Mouse (Mus musculus) kidney, embryonic 14.5 days (tissue): ENCODE measurements around the gene Dnah7b. TPM values are rescaled to one million over a fixed set of nuclear protein-coding genes. Genes with fewer than 3 reads are reported as not detected.
"Not testable (repeated sequence)": the region's sequence is repeated elsewhere in the genome, so short reads cannot be mapped to it uniquely, and the experiment has no call there.

Source experiments
- ATAC-seq: fragments of 200-750 bp; cut with Nextera tagmentation; 2 replicates; pipeline ENCODE4 v1.8.0; 2017; ENCODE audit warnings: moderate number of reproducible peaks, mild to moderate bottlenecking, moderate TSS enrichment, moderate library complexity; ENCODE audit not compliant: low FRiP score, low TSS enrichment
- H3K27ac ChIP-seq: fragments of 300-500 bp; sonication (generic); 2 replicates; pipeline ENCODE4 v1.5.1; 2014; ENCODE audit warnings: low read depth, mild to moderate bottlenecking, low read length, moderate library complexity, mixed read lengths
- H3K27me3 ChIP-seq: fragments of 300-500 bp; sonication (generic); 2 replicates; pipeline ENCODE4 v1.6.1; 2014; ENCODE audit warnings: mild to moderate bottlenecking, low read length; ENCODE audit not compliant: control insufficient read depth, insufficient read depth
- H3K36me3 ChIP-seq: fragments of 300-500 bp; sonication (generic); 2 replicates; pipeline ENCODE4 v1.6.1; 2014; ENCODE audit warnings: low read length, mixed read lengths; ENCODE audit not compliant: control insufficient read depth, insufficient read depth
- H3K4me1 ChIP-seq: fragments of 300-500 bp; sonication (generic); 2 replicates; pipeline ENCODE4 v1.6.1; 2014; ENCODE audit warnings: low read length, mixed read lengths; ENCODE audit not compliant: control insufficient read depth, insufficient read depth
- H3K4me2 ChIP-seq: fragments of 300-500 bp; sonication (generic); replicated peaks from 2 replicates; pipeline ENCODE4 v1.6.1; 2014; ENCODE audit warnings: low read depth, mild to moderate bottlenecking, low read length
- H3K4me3 ChIP-seq: fragments of 300-500 bp; sonication (generic); 2 replicates; pipeline ENCODE4 v1.5.1; 2014; ENCODE audit warnings: mild to moderate bottlenecking, low read length
- H3K9ac ChIP-seq: fragments of 300-500 bp; sonication (generic); 2 replicates; pipeline ENCODE4 v1.6.1; 2014; ENCODE audit warnings: low read depth, mild to moderate bottlenecking, low read length, moderate library complexity
- H3K9me3 ChIP-seq: fragments of 300-500 bp; sonication (generic); 2 replicates; pipeline ENCODE4 v1.6.1; 2016; ENCODE audit warnings: low read length; ENCODE audit not compliant: control insufficient read depth
- WGBS: fragments of 180-500 bp; shearing (Covaris S2); extraction: QIAGEN DNeasy Blood & Tissue Kit; methylation state at CpG from one replicate; pipeline ENCODE4 v1.1.7; 2014; 5-methylcytosine and 5-hydroxymethylcytosine counted together
- polyA plus RNA-seq: library from polyadenylated mRNA; unstranded; fragments of >200 nt; fragmentation: Nextera tagmentation; extraction: Ambion mirVana; gene quantifications from 2 replicates; pipeline ENCODE4 v1.2.1, GENCODE M21; 2014

The Dnah7b gene
- polyA plus RNA-seq, 1 experiment from 2014 or later = 3.5 TPM

GRCm38 (mm10) chr1:46414798-46415197, 348.7 kb downstream of the Dnah7b start:
- not testable (repeated sequence) for H3K36me3 ChIP-seq, H3K9me3 ChIP-seq, H3K4me1 ChIP-seq, H3K27me3 ChIP-seq, ATAC-seq, H3K4me3 ChIP-seq, H3K27ac ChIP-seq, H3K4me2 ChIP-seq, H3K9ac ChIP-seq
- 94% methylated on average over 7 of the region's 7 CpGs for WGBS

GRCm38 (mm10) chr1:46416946-46417345, 350.8 kb downstream of the Dnah7b start:
- not testable (repeated sequence) for H3K27me3 ChIP-seq, H3K4me1 ChIP-seq, H3K36me3 ChIP-seq, ATAC-seq, H3K4me3 ChIP-seq, H3K9me3 ChIP-seq, H3K4me2 ChIP-seq, H3K27ac ChIP-seq, H3K9ac ChIP-seq
- 19% methylated on average over 3 of the region's 3 CpGs for WGBS

GRCm38 (mm10) chr1:46418966-46419365, 352.9 kb downstream of the Dnah7b start:
- not testable (repeated sequence) for H3K27ac ChIP-seq, H3K9me3 ChIP-seq, H3K27me3 ChIP-seq, H3K4me3 ChIP-seq, H3K4me2 ChIP-seq, ATAC-seq, H3K36me3 ChIP-seq, H3K9ac ChIP-seq, H3K4me1 ChIP-seq
- 70% methylated on average over 3 of the region's 4 CpGs for WGBS

Other genes with a start within 250 kb of the Dnah7b start
- gene Gm5269, start 176.0 kb upstream of the Dnah7b start, polyA plus RNA-seq = not detected in 2 replicates
- 64.6 and 101 TPM in 2 replicates for gene Slc40a1, start 139.8 kb upstream of the Dnah7b start, polyA plus RNA-seq